Mouse (Mus musculus) gastrocnemius, adult 2 months (tissue): ENCODE results near the gene Txndc8. TPM values are rescaled to one million over a fixed set of nuclear protein-coding genes. Genes with fewer than 3 reads are reported as not detected.
A peak's percentile ranks its signal among the peaks of the same experiment; 100 is the strongest.

ENCODE experiments used
- DNase-seq: peaks from one replicate; pipeline ENCODE4 v3.0.0; 2022
- H3K27ac ChIP-seq: fragments of 200-600 bp; 2 replicates; pipeline ENCODE4 v1.8.1; 2022; ENCODE audit warnings: mild to moderate bottlenecking
- H3K4me3 ChIP-seq: fragments of 200-600 bp; 2 replicates; pipeline ENCODE4 v1.8.1; 2022; ENCODE audit warnings: mild to moderate bottlenecking, moderate library complexity
- CTCF ChIP-seq: fragments of 200-600 bp; IDR thresholded peaks from 2 replicates; pipeline ENCODE4 v1.8.1; 2022; ENCODE audit warnings: antibody characterized with exemption, mild to moderate bottlenecking, moderate library complexity
- intact Hi-C: fragments of 180-260 bp; cut with DNase I; formaldehyde crosslinking; loops from one replicate; pipeline ENCODE4 v1.15.1; 2025
- total RNA-seq, 2 experiments: library from RNA; stranded (reverse); gene quantifications; 2 replicates each; pipeline ENCODE4 v1.2.3; 2021

The Txndc8 gene
- total RNA-seq, 2 experiments from 2014 or later, result not detected

DNA sequence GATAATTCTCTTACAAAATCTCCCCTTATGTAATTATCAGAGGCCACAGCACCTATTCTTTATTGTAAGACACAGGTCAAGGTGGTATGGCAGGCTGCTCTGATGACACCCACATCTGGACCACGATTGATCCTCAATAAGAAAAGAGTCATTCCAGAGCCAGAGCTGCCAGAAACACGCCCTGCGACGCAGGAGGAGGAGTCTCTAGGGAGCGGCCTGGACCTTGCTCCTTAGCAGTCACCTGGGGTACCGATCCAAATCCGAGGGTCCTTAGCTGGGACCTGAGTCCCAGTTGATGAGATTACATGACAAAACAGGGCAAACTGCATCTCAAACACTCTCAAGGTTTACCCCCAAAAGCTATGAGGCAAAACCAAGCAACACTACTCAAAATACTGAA, 55.1 kb downstream of the Txndc8 start:
- H3K4me3 ChIP-seq, result peak overlapping the region; percentile 85
- TF ChIP-seq CTCF, result no peak
- peak overlapping the region; percentile 41; the same call in 1 of the 2 replicates for H3K27ac ChIP-seq
- intact Hi-C loops, result no loop called here
- DNase-seq, result no peak

DNA sequence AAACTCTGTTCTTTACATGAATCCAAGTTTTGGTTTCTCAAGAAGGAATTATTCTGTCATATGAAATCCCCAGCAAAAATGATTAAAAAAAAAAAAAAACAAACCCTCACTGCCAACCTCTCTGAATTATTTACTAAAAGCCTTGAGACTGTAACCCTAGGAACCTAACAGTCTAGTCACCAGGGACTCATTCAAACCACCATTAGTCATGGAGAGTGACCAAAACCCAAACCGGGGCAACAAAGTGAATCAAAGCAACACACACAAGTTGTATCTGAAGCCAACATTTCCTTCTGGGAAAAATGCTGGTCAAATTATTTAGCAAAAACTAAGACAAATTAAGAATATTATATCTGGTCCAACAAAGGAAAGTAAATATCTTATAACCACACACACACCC, 56.0 kb downstream of the Txndc8 start:
- intact Hi-C loops, result no loop called here
- no peak for TF ChIP-seq CTCF
- no peak for DNase-seq

DNA sequence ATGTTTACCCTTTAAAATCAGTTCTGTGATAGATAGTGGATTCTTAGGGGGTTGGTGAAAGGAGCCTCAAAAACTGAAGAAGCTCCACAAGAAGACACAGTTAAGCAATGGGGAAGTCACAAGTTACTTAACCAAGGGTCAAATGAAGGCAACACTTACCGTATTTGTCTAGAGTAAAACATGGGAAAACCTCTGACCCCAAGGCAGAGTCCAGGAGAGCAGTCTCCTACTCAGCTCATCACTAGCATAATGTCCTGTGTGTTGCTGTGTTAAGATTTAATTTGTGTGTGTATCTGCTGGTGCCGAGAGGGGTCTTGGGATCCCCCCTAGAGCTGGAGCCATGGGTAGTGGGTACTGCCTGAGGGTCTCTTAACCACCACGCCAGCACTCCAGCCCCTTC, 56.5 kb downstream of the Txndc8 start:
- DNase-seq, result no peak
- H3K4me3 ChIP-seq, result no peak overlapping the region
- no peak overlapping the region for H3K27ac ChIP-seq
- no peak for TF ChIP-seq CTCF
- intact Hi-C loops, result no loop called here

More for the DNA sequence above, 56.0 kb downstream of the Txndc8 start:
- H3K27ac ChIP-seq, result no peak overlapping the region
- no peak overlapping the region for H3K4me3 ChIP-seq

DNA sequence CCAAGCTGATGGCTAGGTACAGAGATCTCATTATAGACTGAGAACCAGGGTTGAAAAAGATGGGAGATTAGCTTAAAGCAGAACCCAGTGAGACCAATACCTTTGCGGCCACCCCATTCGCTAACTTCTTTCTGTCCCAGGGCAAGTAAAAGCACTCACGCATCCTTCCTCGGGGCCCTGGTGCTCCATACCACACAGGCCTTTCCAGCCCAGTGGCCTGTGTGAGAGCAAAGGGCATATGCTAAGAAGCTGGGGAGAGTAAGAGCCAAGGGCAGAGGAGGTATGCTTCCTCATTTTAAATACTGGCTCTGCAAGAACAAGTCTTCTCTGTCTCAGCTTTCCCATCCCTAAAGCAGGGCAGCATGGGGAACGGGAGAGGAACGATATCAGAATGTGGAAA, 59.1 kb downstream of the Txndc8 start:
- Histone ChIP-seq H3K4me3 (no peak overlapping the region), H3K27ac (no peak overlapping the region)
- intact Hi-C loops, result no loop called here
- DNase-seq, result no peak
- no peak for TF ChIP-seq CTCF

DNA sequence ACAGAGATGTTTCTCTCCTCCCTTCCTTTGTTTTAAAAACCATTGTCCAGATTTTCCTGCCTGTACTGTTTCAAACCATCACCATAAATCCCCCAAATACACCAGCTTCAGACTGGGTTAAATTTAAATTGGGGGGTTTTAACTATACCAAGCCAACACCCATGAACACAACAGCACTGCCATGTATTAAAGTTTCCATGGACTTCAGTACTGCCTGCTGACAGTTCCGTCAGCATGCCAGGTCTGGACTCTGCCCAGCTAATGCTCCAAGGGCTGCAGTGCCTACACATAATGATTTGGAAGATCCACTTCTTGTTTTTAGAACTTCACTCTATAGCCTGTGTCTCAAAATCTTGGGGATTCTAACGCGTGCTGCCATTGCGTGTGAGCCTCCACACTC, 61.4 kb downstream of the Txndc8 start:
- intact Hi-C loops, result no loop called here
- no peak overlapping the region for H3K4me3 ChIP-seq
- no peak for TF ChIP-seq CTCF

DNA sequence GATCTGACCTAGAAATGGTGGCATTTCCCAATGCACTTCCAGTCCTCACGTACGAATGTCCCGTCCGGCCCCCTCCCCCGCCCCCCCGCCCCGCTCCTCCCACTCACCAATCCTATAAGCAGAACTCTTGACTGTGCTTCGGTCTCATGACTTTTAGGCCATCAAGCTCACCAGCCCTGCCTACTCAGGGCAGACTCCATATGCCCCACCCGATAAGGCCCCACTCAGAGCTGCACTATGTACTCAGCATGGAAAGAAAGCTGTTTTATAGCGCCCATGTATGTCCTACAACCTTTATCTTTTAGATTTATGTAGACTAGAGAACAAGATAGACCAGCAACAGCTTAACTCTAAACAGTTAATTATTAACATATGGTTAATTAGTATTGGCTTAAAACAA, 61.9 kb downstream of the Txndc8 start:
- no peak overlapping the region for H3K27ac ChIP-seq
- no peak overlapping the region for H3K4me3 ChIP-seq
- DNase-seq, result no peak
- intact Hi-C loops, result no loop called here
- no peak for TF ChIP-seq CTCF

More for the DNA sequence above, 61.4 kb downstream of the Txndc8 start:
- no peak overlapping the region for H3K27ac ChIP-seq
- no peak for DNase-seq

DNA sequence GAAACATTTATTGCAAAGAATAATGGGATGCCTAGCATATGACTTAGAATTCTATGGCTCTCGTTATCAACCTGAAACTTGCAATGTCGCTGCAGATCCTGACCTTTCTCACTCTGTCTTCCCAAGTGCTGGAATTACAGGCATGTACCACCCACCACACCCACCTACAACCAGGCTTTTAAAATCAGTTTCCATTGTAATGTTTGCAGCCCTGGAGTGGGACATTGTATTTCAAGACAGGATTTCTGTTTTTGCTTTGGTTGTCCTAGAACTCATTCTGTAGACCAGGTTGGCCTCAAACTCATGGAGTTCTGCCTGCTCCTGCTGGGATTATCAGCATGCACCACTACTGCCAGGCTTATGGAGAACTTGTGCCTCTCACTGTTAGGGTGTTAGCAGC, 66.0 kb downstream of the Txndc8 start:
- Histone ChIP-seq H3K27ac (no peak overlapping the region), H3K4me3 (no peak overlapping the region)
- intact Hi-C loops, result no loop called here
- DNase-seq, result no peak
- no peak for TF ChIP-seq CTCF

DNA sequence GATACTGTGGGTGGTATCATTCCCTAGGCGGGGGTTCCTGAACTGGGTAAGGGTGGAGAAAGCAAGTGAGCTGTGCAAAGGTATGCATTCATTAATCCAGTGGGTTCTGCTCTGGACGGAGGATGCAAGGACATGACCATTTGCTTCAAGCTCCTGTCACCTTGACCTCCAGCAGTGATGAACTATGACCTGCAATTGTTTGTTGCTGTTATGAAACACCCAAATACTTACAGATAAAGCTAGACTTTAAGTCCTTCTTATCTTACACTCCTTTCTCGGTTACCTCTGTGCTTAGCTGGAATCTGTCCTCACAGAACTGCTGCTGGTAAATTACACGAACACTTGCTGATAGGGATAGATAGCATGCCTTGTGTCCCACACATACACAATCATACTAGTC, 68.3 kb downstream of the Txndc8 start:
- Histone ChIP-seq H3K27ac (no peak overlapping the region), H3K4me3 (no peak overlapping the region)
- intact Hi-C loops, result no loop called here
- no peak for DNase-seq
- no peak for TF ChIP-seq CTCF

DNA sequence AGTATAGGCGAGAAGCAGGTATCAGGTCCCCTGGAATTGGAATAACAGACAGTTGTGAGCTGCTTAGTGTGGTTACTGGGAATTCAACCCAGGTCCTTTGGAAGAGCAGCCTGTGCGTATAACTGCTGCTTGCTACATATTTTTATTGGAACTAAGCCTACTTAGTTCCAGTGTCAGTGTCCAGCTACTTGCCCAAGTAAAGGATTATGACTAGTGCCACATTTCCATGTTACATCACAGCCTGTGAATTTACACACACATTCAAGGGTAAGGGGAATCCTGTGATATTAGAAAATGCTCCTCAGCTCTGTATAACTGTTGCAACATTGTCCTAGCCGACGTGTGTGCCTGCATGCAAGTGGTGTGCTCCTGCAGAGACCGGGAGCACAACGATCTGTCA, 71.6 kb downstream of the Txndc8 start:
- no peak overlapping the region for H3K4me3 ChIP-seq
- intact Hi-C loops, result no loop called here
- no peak for DNase-seq
- no peak for TF ChIP-seq CTCF
- H3K27ac ChIP-seq, result no peak overlapping the region

DNA sequence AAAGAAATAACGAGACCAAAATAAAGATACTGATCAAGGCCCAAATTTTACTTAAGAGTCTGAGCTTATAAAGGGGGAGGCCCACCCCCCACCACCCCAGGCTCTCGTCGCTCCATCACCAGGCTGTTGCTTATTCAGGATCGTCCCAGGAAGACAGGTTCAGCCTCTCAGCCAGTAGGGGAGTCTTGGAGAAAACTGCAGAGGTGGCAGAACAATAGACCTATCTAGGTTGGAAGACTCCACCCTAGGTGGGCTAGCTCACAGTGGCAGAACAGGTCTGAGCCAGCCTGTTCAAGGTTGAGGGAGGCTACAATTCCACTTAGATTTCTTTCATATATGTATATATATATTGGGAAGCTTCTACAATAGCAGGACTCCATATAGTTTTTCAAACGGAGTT, 74.7 kb downstream of the Txndc8 start:
- no peak for TF ChIP-seq CTCF
- no peak for DNase-seq
- Histone ChIP-seq H3K4me3 (no peak overlapping the region), H3K27ac (no peak overlapping the region)
- intact Hi-C loops, result no loop called here

Other genes starting within 250 kb of the Txndc8 start
- under 1 TPM in 1 of 2 experiments, not detected in 1; 0.28 TPM for gene D630039A03Rik, start 92.8 kb downstream of the Txndc8 start, total RNA-seq
- 10 to 100 TPM; 74.7 to 77.6 TPM for gene Txn1, start 52.7 kb downstream of the Txndc8 start, total RNA-seq
- 1 to 10 TPM; 5.1 to 7.5 TPM for gene Svep1, start 197.7 kb upstream of the Txndc8 start, total RNA-seq